Mouse (Mus musculus) adipocyte (in vitro differentiated cells): ENCODE data around the gene Fkbp8.

Experiments used
- DNase-seq: peaks from one replicate; pipeline ENCODE4 v3.0.0-alpha.2; 2016; ENCODE audit warnings: low spot score

Fkbp8 gene

GRCm38 (mm10) chr8:70527512-70528181, at the start of gene Fkbp8, which contains the start of gene Kxd1:
Gene Fkbp8 (plus strand): TSS chr8:70527724.
Gene Kxd1 (minus strand): TSS chr8:70527956.
- DNase-seq: peak; percentile 95

GRCm38 (mm10) chr8:70481908-70482307, 45.6 kb upstream of the Fkbp8 start:
- DNase-seq: no peak

- no peak for DNase-seq
These were observed 44.6 kb upstream of the Fkbp8 start for GRCm38 (mm10) chr8:70482943-70483342.

- no peak for DNase-seq
These were observed 41.3 kb upstream of the Fkbp8 start for GRCm38 (mm10) chr8:70486191-70486681.

GRCm38 (mm10) chr8:70486941-70487520, 40.5 kb upstream of the Fkbp8 start, which contains the start of gene Tmem59l:
Gene Tmem59l (minus strand): TSS chr8:70487358.
- DNase-seq: no peak

GRCm38 (mm10) chr8:70487993-70488796, 39.3 kb upstream of the Fkbp8 start:
- DNase-seq: no peak

GRCm38 (mm10) chr8:70488931-70489470, 38.5 kb upstream of the Fkbp8 start:
- DNase-seq: no peak

GRCm38 (mm10) chr8:70489576-70489975, 37.9 kb upstream of the Fkbp8 start:
- no peak for DNase-seq

GRCm38 (mm10) chr8:70490061-70490879, 37.3 kb upstream of the Fkbp8 start:
- DNase-seq: no peak

GRCm38 (mm10) chr8:70490880-70491495, 36.5 kb upstream of the Fkbp8 start:
- DNase-seq: no peak

GRCm38 (mm10) chr8:70492664-70493640, 34.6 kb upstream of the Fkbp8 start, which contains the start of gene Crlf1:
Gene Crlf1 (plus strand): TSS chr8:70493158.
- DNase-seq: no peak

- DNase-seq: no peak
These were observed 33.7 kb upstream of the Fkbp8 start for GRCm38 (mm10) chr8:70493692-70494415.

- DNase-seq: no peak
These were observed 33.0 kb upstream of the Fkbp8 start for GRCm38 (mm10) chr8:70494416-70494945.

GRCm38 (mm10) chr8:70495001-70495770, 32.3 kb upstream of the Fkbp8 start:
- no peak for DNase-seq

GRCm38 (mm10) chr8:70495771-70496062, 31.8 kb upstream of the Fkbp8 start:
- no peak for DNase-seq

GRCm38 (mm10) chr8:70500386-70501301, 26.9 kb upstream of the Fkbp8 start:
- DNase-seq: no peak
